Mouse (Mus musculus) hindbrain, embryonic 13.5 days (tissue): Measurements from ENCODE around the gene Ang2. TPM values are rescaled to one million over a fixed set of nuclear protein-coding genes. Genes with fewer than 3 reads are reported as not detected.

Experiments
- ATAC-seq: fragments of 200-750 bp; cut with Nextera tagmentation; 2 replicates; pipeline ENCODE4 v1.8.0; 2017; ENCODE audit warnings: moderate TSS enrichment; ENCODE audit not compliant: low FRiP score
- H3K27ac ChIP-seq: fragments of 300-500 bp; sonication (generic); 2 replicates; pipeline ENCODE4 v1.5.1; 2015; ENCODE audit warnings: inconsistent platforms, mild to moderate bottlenecking, moderate library complexity
- H3K27me3 ChIP-seq: fragments of 300-500 bp; sonication (generic); 2 replicates; pipeline ENCODE4 v1.6.1; 2015; ENCODE audit warnings: mild to moderate bottlenecking, inconsistent platforms
- H3K36me3 ChIP-seq: fragments of 300-500 bp; sonication (generic); 2 replicates; pipeline ENCODE4 v1.6.1; 2015; ENCODE audit warnings: mild to moderate bottlenecking, inconsistent platforms
- H3K4me1 ChIP-seq: fragments of 300-500 bp; sonication (generic); replicated peaks from 2 replicates; pipeline ENCODE4 v1.6.1; 2015; ENCODE audit warnings: inconsistent platforms
- H3K4me2 ChIP-seq: fragments of 300-500 bp; sonication (generic); 2 replicates; pipeline ENCODE4 v1.6.1; 2015; ENCODE audit warnings: inconsistent platforms, mild to moderate bottlenecking, moderate library complexity
- H3K4me3 ChIP-seq: fragments of 300-500 bp; sonication (generic); 2 replicates; pipeline ENCODE4 v1.5.1; 2015; ENCODE audit warnings: mild to moderate bottlenecking, inconsistent platforms
- H3K9ac ChIP-seq: fragments of 300-500 bp; sonication (generic); 2 replicates; pipeline ENCODE4 v1.6.1; 2015; ENCODE audit warnings: mild to moderate bottlenecking, inconsistent platforms
- H3K9me3 ChIP-seq: fragments of 300-500 bp; sonication (generic); 2 replicates; pipeline ENCODE4 v1.6.1; 2016; ENCODE audit warnings: inconsistent platforms
- WGBS: fragments of 180-500 bp; shearing (Covaris S2); methylation state at CpG from one replicate; pipeline ENCODE4 v1.1.7; 2015; 5-methylcytosine and 5-hydroxymethylcytosine counted together
- polyA plus RNA-seq: library from polyadenylated mRNA; unstranded; fragments of >200 nt; fragmentation: Nextera tagmentation; extraction: Ambion mirVana; gene quantifications from 2 replicates; pipeline ENCODE4 v1.2.1, GENCODE M21; 2015

Gene Ang2
- polyA plus RNA-seq, 1 experiment from 2014 or later = not detected

DNA sequence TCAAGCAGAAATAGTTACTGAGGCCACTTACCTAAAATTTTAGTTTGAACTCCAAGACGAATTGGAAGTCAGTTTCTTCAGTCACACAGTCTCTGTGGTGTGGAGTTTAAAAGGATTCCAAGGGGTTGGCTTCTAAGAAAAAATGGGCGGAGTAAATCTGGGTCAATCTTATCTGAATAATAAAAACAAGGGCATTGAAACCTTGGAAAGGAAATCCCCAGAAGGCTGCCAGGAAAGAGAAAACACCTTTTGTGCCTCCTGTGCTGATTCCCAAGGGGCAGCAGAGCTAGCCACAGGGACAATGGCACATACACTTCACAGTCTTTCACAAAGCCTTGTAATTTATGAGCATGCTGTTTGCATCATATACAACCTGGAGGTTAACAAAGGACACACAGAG, 52.3 kb downstream of the Ang2 start, which contains the start of gene Rnase1:
Gene Rnase1 (minus strand): TSS at position 101 of the 400 bp plus-strand sequence.
- H3K4me2 ChIP-seq = no peak within 1 kb of the TSS
- H3K36me3 ChIP-seq = no peaks in the 10 kb centered on the region
- no peak within 1 kb of the TSS for H3K4me3 ChIP-seq
- no peak within 1 kb of the TSS for H3K27ac ChIP-seq
- H3K9me3 ChIP-seq = no peaks in the 10 kb centered on the region
- H3K4me1 ChIP-seq = no peaks in the 10 kb centered on the region; the same call in 1 of the 2 replicates
- H3K9ac ChIP-seq = no peak within 1 kb of the TSS
- 41% methylated on average over 2 of the region's 2 CpGs for WGBS
- H3K27me3 ChIP-seq = no peaks in the 10 kb centered on the region
- ATAC-seq = no peak

DNA sequence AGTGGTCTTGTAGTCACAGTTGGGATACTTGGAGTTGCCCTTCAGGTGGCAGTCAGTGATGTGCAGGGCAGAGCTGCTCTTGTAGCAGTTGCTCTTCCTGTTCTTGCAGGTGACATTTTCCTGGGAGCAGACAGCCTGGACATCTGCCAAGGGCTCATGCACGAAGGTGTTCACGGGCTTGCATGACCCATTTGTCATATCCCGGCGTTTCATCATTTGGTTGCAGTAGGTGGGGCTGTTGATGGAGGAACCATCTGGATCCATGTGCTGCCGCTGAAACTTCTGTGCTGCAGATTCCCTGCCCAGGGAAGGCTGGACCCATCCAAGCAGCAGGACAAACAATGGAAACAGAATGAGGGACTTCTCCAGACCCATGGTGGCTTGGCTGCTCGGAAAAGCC, 53.4 kb downstream of the Ang2 start:
- no peak overlapping the region for H3K4me3 ChIP-seq
- no peak overlapping the region for H3K4me2 ChIP-seq
- 90% methylated on average over 6 of the region's 6 CpGs for WGBS
- no peak for ATAC-seq
- H3K27me3 ChIP-seq = no peaks in the 10 kb centered on the region
- no peaks in the 10 kb centered on the region for H3K9me3 ChIP-seq
- no peak overlapping the region for H3K9ac ChIP-seq
- no peaks in the 10 kb centered on the region for H3K36me3 ChIP-seq
- H3K27ac ChIP-seq = no peak overlapping the region
- H3K4me1 ChIP-seq = no peaks in the 10 kb centered on the region; the same call in 1 of the 2 replicates

Other genes with a start within 250 kb of the Ang2 start
- 0.57 and 0.60 TPM in 2 replicates for gene Pnp2, start 243.2 kb downstream of the Ang2 start, polyA plus RNA-seq
- not detected in 2 replicates for gene Rnase10, start 191.4 kb downstream of the Ang2 start, polyA plus RNA-seq
- gene Rnase9, start 157.3 kb downstream of the Ang2 start, polyA plus RNA-seq = not detected in 2 replicates
- gene Rnase11, start 149.0 kb downstream of the Ang2 start, polyA plus RNA-seq = not detected in 2 replicates
- gene Rnase12, start 141.5 kb downstream of the Ang2 start, polyA plus RNA-seq = not detected in 2 replicates
- 0.05 TPM in 1 of 2 replicates, not detected in the other for gene Olfr750, start 124.7 kb downstream of the Ang2 start, polyA plus RNA-seq
- 15.3 and 17.5 TPM in 2 replicates for gene Rnase4, start 108.1 kb downstream of the Ang2 start, polyA plus RNA-seq
- gene Ang, start 108.0 kb downstream of the Ang2 start, polyA plus RNA-seq = 4.1 and 4.4 TPM in 2 replicates
- gene Eddm3b, start 84.7 kb downstream of the Ang2 start, polyA plus RNA-seq = not detected in 2 replicates
- gene Rnase6, start 75.2 kb downstream of the Ang2 start, polyA plus RNA-seq = 0.25 and 0.47 TPM in 2 replicates
- 0.60 TPM in 1 of 2 replicates, not detected in the other for gene Rnase1, start 52.4 kb downstream of the Ang2 start, polyA plus RNA-seq
- not detected in 2 replicates for gene Rnase2b, start 36.9 kb downstream of the Ang2 start, polyA plus RNA-seq
- not detected in 2 replicates for gene Ear14, start 4.2 kb upstream of the Ang2 start, polyA plus RNA-seq
- gene Rnase2a, start 57.0 kb upstream of the Ang2 start, polyA plus RNA-seq = not detected in 2 replicates
- gene Gm7247, start 162.6 kb upstream of the Ang2 start, polyA plus RNA-seq = not detected in 2 replicates
- not detected in 2 replicates for gene Vmn2r88, start 211.7 kb upstream of the Ang2 start, polyA plus RNA-seq